Mouse (Mus musculus) retina, embryonic 14.5 days (tissue): ENCODE measurements around the gene Commd2.

ENCODE experiments used
- DNase-seq: peaks from one replicate; pipeline ENCODE4 v3.0.0-alpha.2; 2015; ENCODE audit warnings: low spot score

Commd2 gene

GRCm38 (mm10) chr3:57615652-57616051 is 35.9 kb downstream of the Commd2 start:
- no peak for DNase-seq

GRCm38 (mm10) chr3:57612430-57612997 is 39.0 kb downstream of the Commd2 start:
- no peak for DNase-seq

- DNase-seq: no peak
Observed at GRCm38 (mm10) chr3:57611776-57612175, 39.7 kb downstream of the Commd2 start.

- no peak for DNase-seq
Observed at GRCm38 (mm10) chr3:57604618-57605015, 46.9 kb downstream of the Commd2 start.

GRCm38 (mm10) chr3:57603891-57604617 is 47.5 kb downstream of the Commd2 start:
- no peak for DNase-seq

GRCm38 (mm10) chr3:57602610-57603009 is 48.9 kb downstream of the Commd2 start:
- DNase-seq: no peak

- no peak for DNase-seq
Observed at GRCm38 (mm10) chr3:57596566-57596965, 54.9 kb downstream of the Commd2 start.

- DNase-seq: no peak
Observed at GRCm38 (mm10) chr3:57595506-57595905, 56.0 kb downstream of the Commd2 start.
